Mouse (Mus musculus) cortical plate, adult 2 months (tissue): ENCODE data around the gene Ccnc. TPM values are rescaled to one million over a fixed set of nuclear protein-coding genes. Genes with fewer than 3 reads are reported as not detected.
"Not testable (repeated sequence)": the region's sequence is repeated elsewhere in the genome, so short reads cannot be mapped to it uniquely, and the experiment has no call there.

Experiments used
- H3K27ac ChIP-seq: fragments of 200-500 bp; 2 replicates; pipeline ENCODE4 v1.5.1; 2012; ENCODE audit warnings: low read length, control low read depth, inconsistent platforms; ENCODE audit not compliant: insufficient read depth
- H3K4me1 ChIP-seq: fragments of 200-500 bp; 2 replicates; pipeline ENCODE4 v1.6.1; 2011; ENCODE audit warnings: low read length; ENCODE audit not compliant: control insufficient read depth, insufficient read depth
- H3K4me3 ChIP-seq: fragments of 200-500 bp; 2 replicates; pipeline ENCODE4 v1.5.1; 2011; ENCODE audit warnings: mild to moderate bottlenecking, low read length, control low read depth; ENCODE audit not compliant: insufficient read depth
- CTCF ChIP-seq: fragments of 200-500 bp; IDR thresholded peaks from 2 replicates; pipeline ENCODE4 v1.5.1; 2011; ENCODE audit warnings: mild to moderate bottlenecking, control low read depth, low read length; ENCODE audit not compliant: insufficient read depth; ENCODE audit errors: extremely low read depth
- POLR2A ChIP-seq: fragments of 200-500 bp; IDR thresholded peaks from 2 replicates; pipeline ENCODE4 v1.6.1; 2011; ENCODE audit warnings: mild to moderate bottlenecking, low read length, control low read depth; ENCODE audit not compliant: insufficient read depth; ENCODE audit errors: extremely low read depth
- polyA plus RNA-seq: library from polyadenylated mRNA; depleted of rRNA; stranded (reverse); fragments of >200 nt; gene quantifications from 2 replicates; pipeline ENCODE4 v1.2.3, GENCODE M21; 2012

Ccnc gene
- polyA plus RNA-seq, 1 experiment: 25.6 TPM

DNA sequence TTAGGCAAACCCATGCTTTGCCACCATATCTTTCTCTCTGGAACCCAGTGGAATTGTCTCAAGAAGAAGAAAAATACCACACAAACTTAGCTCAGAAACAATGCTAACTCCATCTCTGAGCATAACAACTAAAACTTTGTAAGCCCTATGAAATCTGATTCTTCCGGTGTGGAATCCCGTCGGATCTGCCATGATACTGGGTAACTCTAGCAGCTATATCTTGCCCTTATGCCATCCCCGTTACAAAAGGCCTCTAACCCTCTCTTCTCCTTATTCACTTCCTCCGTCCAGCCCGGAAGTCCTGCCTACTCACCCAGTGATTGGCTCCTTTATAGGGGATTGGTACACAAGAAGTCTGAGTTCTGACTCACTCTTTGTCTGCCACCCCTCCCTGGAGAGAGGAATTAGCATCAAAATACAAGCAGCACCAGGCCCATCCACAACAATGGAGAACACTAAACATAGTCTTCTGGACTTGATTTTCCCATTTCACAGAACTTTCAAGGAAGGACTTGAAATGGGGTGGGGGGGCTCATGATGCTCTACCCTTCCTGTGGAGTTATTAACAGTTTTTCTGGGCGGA, 4.7 kb upstream of the Ccnc start:
- TF ChIP-seq CTCF (no peak), POLR2A (no peak)
- H3K4me3 ChIP-seq: no peak overlapping the region
- H3K27ac ChIP-seq: no peak overlapping the region
- no peaks in the 10 kb centered on the region for H3K4me1 ChIP-seq

GRCm38 (mm10) chr4:21726912-21727614, 438 bp upstream of the Ccnc start:
- H3K4me3 ChIP-seq: peak overlapping the region; percentile 73
- H3K27ac ChIP-seq: no peak overlapping the region
- H3K4me1 ChIP-seq: no peaks in the 10 kb centered on the region
- TF ChIP-seq CTCF (peak; percentile 51), POLR2A (no peak)

GRCm38 (mm10) chr4:21739169-21739568, 11.7 kb downstream of the Ccnc start:
- Histone ChIP-seq H3K27ac (no peak overlapping the region), H3K4me1 (no peaks in the 10 kb centered on the region), H3K4me3 (no peak overlapping the region)
- TF ChIP-seq POLR2A: no peak
- TF ChIP-seq CTCF: 0 out of 2 replicates have a peak, but pooled peaks have one; percentile 10

DNA sequence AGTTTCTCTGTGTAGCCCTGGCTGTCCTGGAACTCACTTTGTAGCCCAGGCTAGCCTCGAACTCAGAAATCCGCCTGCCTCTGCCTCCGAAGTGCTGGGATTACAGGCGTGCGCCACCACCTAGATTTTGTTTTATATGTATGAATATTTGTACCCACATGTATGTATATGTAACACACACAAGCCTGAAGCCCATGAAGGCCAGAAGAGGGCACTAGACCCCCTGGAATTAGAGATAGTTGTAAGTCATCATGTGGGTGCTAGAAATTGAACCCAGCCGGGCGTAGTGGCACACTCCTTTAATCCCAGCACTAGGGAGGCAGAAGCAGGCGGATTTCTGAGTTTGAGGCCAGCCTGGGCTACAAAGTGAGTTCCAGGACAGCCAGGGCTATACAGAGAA, 16.6 kb downstream of the Ccnc start:
- not testable (repeated sequence) for H3K27ac ChIP-seq, H3K4me1 ChIP-seq, H3K4me3 ChIP-seq

GRCm38 (mm10) chr4:21745723-21746122, 18.2 kb downstream of the Ccnc start:
- Histone ChIP-seq H3K27ac (no peak overlapping the region), H3K4me1 (no peaks in the 10 kb centered on the region), H3K4me3 (no peak overlapping the region)
- TF ChIP-seq CTCF: no peak
- no peak for TF ChIP-seq POLR2A

GRCm38 (mm10) chr4:21755123-21755789, 27.8 kb downstream of the Ccnc start:
- TF ChIP-seq POLR2A (no peak), CTCF (no peak)
- H3K4me3 ChIP-seq: no peak overlapping the region
- H3K27ac ChIP-seq: no peak overlapping the region
- no peaks in the 10 kb centered on the region for H3K4me1 ChIP-seq

GRCm38 (mm10) chr4:21758860-21759259, 31.4 kb downstream of the Ccnc start:
- Histone ChIP-seq H3K4me1 (no peaks in the 10 kb centered on the region), H3K27ac (no peak overlapping the region), H3K4me3 (no peak overlapping the region)
- TF ChIP-seq CTCF (no peak), POLR2A (no peak)

DNA sequence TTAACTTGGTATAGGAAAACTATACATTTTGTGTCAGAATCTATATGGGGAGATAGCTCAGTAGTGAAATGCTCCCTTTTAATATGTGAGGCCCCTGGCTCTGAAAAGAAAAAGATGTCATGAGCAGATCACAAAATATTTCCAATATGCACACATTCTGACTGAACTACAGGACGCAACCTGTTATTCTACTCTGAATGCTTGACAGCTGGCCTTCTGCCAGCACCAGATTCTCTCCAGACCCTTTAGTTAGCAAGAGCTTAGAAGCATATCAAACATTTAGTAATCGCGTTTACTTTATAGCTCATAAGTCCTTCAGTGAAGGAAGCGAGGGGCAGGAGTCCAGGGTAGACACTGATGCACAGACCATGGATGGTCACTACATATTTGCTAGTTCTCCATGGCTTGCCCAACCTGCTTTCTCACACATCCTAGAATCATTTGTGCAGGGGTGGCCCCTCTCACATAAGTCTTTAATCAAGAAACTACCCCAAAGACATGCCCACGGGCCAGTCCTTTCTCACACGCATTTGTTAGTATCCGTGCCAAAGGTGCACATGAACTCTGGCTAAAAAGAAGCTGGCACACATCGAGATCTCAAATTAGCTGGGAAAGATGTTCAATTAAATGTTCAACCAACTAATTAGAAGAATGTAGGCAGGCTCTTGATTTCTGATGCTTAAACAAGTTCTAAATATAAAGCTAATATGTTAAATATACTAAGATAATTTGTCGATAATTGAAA, 34.1 kb downstream of the Ccnc start:
- TF ChIP-seq POLR2A (no peak), CTCF (no peak)
- H3K4me3 ChIP-seq: no peak overlapping the region
- no peak overlapping the region for H3K27ac ChIP-seq
- no peaks in the 10 kb centered on the region; the same call in 1 of the 2 replicates for H3K4me1 ChIP-seq

GRCm38 (mm10) chr4:21763827-21764226, 36.3 kb downstream of the Ccnc start:
- Histone ChIP-seq H3K4me1 (no peaks in the 10 kb centered on the region; the same call in 1 of the 2 replicates), H3K4me3 (no peak overlapping the region), H3K27ac (no peak overlapping the region)
- no peak for TF ChIP-seq CTCF
- no peak for TF ChIP-seq POLR2A
